Mouse (Mus musculus) liver, postnatal 0 days (tissue): Measurements from ENCODE around the gene Zfp638.

Experiments
- CTCF ChIP-seq: sonication (generic); IDR thresholded peaks from 2 replicates; pipeline ENCODE4 v1.5.1; 2016; ENCODE audit warnings: antibody characterized with exemption, low read depth
- EP300 ChIP-seq: IDR thresholded peaks from 2 replicates; pipeline ENCODE4 v1.6.1; 2016; ENCODE audit warnings: antibody characterized with exemption, low read depth, mild to moderate bottlenecking

DNA sequence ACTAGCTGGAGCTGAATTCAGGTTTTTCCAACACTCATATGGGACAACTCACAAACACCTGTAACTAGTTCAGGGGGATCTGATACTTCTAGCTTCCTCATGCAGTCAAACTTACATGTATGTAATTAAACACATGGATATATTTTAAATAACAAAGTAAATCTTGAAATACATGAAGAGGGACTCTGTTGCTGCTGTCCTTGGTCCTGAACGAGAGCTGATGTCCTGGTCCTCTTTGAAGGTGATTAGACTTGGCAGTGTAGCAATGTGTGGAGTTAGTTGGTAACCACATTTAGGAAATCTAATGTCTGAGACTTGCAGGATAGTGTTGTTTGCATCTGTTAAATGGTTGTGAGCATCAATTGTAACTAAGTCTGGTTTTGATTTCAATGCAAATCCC, 60.5 kb downstream of the Zfp638 start:
- TF ChIP-seq CTCF (no peak), EP300 (no peak)
